Mouse (Mus musculus) testis, postnatal 14 days (tissue): Measurements from ENCODE around the gene Zfp786.
A peak's percentile ranks its signal among the peaks of the same experiment; 100 is the strongest.
"Not testable (repeated sequence)": the region's sequence is repeated elsewhere in the genome, so short reads cannot be mapped to it uniquely, and the experiment has no call there.

Experiments used
- DNase-seq: peaks from one replicate; pipeline ENCODE4 v3.0.0; 2021; ENCODE audit warnings: low spot score

Zfp786 gene

GRCm38 (mm10) chr6:47830104-47831078, at the start of gene Zfp786:
Zfp786 (minus strand) TSS chr6:47830867.
- DNase-seq = peak; percentile 92

GRCm38 (mm10) chr6:47880166-47880565, 49.5 kb upstream of the Zfp786 start:
- no peak for DNase-seq

GRCm38 (mm10) chr6:47879049-47879716, 48.5 kb upstream of the Zfp786 start:
- DNase-seq = no peak

DNA sequence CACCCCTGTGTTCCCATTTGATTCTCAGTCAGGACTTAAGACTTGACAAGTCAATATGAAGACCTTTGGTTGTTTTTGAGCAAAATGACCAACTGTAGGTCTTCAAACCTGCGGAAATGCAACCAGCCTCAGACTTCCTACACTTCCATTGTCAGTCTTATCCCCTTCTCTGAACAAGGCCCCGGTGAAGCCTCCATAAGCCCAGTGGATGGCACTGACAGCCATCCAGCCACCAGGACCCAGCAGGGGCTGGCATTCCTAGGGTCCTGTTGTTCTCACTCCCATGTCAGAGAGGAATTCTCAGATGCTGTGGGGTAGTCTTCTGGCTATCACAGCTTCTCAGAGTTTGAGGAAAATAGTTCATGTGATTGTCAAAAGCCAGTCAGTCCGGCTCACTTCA, 47.9 kb upstream of the Zfp786 start:
- DNase-seq = no peak

DNA sequence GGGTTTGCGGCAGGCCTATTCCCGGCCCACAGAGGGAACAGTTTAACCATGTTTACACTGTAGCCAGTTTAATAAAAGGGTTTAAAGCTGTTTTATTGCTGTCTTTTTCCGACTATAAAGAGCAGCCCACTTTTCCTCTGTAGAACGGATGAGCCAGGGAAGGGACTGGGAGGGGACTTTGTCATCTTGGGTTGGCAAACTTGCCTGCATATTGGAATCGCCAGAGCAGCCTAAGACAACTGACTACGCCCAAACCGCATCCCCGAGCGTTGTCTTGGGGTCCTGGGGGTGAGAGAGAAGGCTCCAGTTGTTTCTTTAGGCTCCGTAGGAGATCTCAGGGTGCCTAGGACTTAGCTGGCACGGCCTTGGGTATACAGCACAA, 47.5 kb upstream of the Zfp786 start:
- no peak for DNase-seq

DNA sequence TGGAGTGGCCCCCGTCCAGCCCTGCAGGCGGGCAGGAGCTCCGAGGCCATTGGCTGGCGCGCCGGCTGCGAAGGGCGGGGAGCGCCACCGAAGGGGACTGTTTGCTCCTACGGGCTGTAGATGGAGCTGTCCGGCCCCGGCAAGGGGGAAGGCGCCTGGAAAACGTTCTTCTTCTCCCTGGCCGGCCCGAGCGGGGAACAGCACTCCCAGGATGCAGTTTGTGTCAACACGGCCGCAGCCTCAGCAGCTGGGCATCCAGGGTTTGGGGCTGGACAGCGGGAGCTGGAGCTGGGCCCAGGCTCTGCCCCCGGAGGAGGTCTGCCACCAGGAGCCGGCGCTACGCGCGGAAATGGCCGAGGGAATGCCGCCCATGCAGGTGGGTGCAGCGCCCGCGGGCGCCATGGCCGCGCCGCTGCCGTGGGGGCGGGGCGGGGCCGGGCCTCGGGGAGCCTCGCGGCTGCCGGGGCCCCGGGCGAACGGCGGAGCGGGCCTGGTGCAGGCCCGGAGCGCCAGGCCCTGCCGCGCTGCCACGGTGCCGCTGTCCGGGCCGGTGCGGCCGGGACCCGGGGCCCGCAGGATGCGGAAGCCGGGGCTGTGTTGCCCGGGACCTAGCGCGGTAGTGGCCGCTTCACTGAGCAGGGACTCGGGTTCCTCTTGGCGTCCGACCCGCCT, 46.9 kb upstream of the Zfp786 start:
- peak; percentile 88 for DNase-seq

DNA sequence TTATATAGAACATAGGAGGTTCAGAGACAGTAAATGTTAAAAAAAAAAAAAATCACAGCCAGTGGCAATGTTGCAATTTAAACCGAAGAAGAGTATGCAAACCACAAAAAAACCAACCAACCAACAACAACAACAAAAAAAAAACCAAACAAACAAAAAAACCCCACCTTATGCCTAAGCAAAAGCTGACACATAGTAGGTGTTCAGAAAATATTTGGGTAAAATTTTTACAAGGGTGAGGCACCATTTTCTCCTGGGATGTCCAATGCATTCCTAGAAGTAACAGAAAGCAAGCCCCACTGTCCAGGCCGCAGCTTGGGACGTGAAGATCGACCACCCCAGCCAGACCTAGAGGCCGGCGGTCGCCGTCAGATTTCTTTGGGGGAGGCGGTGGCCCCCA, 46.4 kb upstream of the Zfp786 start, which contains the start of gene Zfp282:
TSS of gene Zfp282 (plus strand) at position 147 of the 400 bp plus-strand sequence.
- DNase-seq = no peak

- DNase-seq = no peak
These were observed 41.6 kb upstream of the Zfp786 start for GRCm38 (mm10) chr6:47872266-47872665.

GRCm38 (mm10) chr6:47857729-47858128, 27.1 kb upstream of the Zfp786 start:
- DNase-seq = not testable (repeated sequence)

DNA sequence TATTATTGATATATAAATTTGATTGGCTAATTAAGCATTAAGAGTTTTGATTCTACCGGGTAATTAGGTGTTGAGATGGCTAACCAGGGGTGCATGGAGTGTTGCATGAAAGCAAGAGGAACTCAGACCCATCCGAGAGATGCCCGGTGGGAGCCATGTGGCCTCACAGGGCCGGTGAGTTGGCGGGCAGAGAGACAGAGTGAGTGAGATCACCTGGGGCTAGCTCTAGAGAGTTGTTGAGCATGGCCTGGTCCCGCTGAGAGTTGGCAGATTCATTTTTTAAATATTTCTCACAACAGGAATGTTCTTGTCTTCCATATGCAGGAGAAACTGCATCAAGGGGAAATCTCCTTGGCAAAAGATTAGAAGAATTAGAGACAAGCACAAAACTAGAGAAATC, 26.6 kb upstream of the Zfp786 start:
- DNase-seq = no peak

GRCm38 (mm10) chr6:47845779-47846178, 15.1 kb upstream of the Zfp786 start:
- no peak for DNase-seq

DNA sequence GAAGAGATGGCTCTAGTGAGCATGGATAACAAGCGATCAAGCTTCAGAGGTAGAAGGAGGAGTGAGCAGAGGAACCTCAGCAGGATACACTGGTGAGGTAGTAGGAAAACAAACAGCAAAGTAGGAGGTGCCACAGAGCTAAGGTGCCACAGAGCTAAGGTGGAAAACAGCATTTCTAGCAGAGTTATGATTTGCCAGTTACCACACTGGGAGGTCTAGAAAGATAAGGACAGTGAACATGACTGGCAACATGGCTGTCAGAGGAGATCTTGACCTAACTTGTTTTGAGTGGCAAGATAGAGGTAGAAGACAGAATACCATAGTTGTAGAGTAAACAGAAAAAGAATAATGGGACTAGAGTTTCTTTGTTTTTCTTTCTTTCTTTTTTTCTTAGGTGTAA, 11.7 kb upstream of the Zfp786 start:
- DNase-seq = no peak

DNA sequence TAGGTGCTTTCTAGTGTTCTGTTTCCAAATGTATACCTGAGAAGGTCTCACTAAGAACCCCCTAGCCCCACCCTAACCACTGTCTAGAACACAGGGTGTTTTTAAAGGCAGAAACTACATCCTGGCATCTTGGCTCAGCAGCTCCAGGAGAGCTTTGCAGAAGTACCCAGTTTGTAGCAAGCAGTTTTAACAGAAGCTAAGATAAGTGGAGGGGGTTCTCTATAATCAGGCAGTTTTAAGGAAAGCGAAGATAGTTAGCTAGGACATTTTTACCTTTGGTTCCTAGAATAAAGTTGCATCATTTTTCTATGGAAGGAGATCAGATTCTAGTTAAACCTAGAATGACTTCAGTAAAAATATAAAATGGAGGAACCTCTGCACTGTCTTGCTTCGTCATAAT, 11.2 kb upstream of the Zfp786 start:
- DNase-seq = no peak

DNA sequence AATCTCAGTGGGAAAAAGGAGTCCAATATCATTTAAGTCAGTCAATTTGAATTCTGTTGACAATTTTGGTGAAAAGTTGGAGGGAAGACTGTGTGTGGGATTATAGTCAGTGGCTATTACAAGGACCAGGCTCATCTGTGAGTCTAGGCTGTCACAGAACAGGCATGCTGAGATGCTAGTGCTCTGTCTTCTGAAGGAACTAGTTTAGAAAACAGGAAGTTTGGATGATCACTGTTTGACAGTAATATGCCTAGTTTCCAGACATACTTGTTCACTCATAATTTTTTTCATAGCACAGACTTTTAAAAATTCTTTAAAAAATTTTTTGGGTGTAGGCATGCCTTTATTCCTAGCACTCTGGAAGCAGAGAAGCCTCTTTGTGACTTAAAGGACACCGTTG, 10.4 kb upstream of the Zfp786 start:
- no peak for DNase-seq

GRCm38 (mm10) chr6:47837630-47838029, 7.0 kb upstream of the Zfp786 start:
- DNase-seq = no peak

- peak; percentile 61 for DNase-seq
These were observed 5.4 kb upstream of the Zfp786 start for GRCm38 (mm10) chr6:47835984-47836521.

- peak; percentile 95 for DNase-seq
These were observed 4.9 kb upstream of the Zfp786 start, which contains the start of gene Zfp398 for GRCm38 (mm10) chr6:47835482-47835983. Zfp398 (plus strand) TSS chr6:47835661.

DNA sequence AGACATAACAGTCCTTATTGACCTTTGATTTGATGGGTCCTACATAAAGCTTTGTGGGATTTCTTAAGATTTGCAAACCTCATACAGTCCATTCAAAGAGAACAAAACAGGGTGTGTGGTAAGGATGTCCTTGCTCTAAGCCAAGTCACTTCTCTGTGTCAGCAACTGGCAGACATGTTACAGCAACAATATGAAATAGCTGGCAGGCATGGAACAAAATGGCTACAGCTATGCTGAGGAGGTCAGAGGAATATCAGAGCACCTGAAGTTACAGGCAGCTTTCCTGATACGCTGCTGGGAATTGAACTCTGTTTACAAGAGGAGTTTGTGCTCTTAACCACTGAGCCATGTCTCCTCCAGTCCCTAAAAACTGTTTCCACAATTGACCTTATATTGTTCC, 1.6 kb upstream of the Zfp786 start:
- DNase-seq = no peak

- DNase-seq = no peak
These were observed 1.7 kb downstream of the Zfp786 start for GRCm38 (mm10) chr6:47828950-47829349.

DNA sequence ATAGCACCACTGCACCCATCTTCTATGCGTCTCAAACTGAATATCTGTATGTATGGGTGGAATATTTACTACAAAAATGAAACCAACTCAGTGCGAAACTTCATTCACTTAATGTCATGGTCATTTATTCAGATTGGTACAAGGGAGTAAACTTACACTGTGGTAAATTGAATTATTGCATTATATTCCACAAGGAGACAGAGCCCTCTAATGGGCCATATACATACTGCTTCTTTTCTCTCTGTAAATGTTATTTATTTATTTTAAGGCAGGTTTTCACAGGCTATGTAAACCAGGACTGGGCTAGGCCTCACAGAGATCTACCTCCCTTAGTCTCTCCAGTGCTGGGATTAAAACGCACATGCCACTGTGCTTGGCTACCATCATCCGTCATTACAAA, 3.2 kb downstream of the Zfp786 start:
- no peak for DNase-seq

DNA sequence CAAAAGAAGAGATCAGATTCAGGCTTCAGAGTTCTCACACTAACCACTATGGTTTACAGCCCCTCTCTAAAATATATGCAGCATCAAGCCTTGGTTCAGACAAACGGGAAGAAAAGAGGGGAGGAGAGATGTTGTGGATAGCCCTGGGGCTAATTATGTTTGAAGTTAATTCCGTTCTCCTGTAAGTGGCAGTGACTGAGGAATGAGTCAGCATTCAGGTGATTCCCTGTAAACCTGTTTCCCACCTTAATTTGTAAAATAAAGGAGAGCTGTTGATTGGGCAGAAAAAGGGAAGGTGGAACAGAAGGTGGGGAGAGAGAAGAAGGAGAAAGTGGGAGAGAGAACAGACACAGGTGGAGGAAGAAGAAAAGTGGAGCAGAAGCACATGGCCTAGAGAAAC, 6.4 kb downstream of the Zfp786 start:
- no peak for DNase-seq

DNA sequence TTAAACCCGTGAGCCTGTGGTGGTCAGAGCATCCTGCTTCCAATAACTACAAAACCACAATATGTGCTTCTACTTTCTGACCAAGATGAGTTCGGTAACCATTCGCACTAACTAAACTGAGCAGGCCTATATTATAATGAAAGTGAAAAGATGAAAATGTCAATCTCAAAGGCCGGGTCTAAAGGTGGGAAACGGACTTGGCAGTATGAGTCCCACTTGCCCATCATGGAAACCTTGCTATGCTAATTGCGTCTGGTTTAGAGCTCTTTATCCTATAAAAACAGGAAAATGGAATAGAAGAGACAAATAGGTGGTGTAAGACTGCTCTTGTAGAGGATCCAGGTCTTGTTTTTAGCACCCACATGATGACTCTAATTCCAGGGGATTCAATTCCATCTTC, 8.9 kb downstream of the Zfp786 start:
- DNase-seq = no peak
